Mouse (Mus musculus) adrenal gland, postnatal 10 days (tissue): ENCODE measurements at regions not wholly inside any gene's neighbourhood (a gene's known extent, or its start where the extent isn't known, plus 50 kb on each side); places are given as distances from the start of the nearest gene placed in this dataset.
"Not testable (repeated sequence)": the region's sequence is repeated elsewhere in the genome, so short reads cannot be mapped to it uniquely, and the experiment has no call there.

Experiments
- DNase-seq: peaks from one replicate; pipeline ENCODE4 v3.0.0; 2021; ENCODE audit warnings: mixed read lengths

DNA sequence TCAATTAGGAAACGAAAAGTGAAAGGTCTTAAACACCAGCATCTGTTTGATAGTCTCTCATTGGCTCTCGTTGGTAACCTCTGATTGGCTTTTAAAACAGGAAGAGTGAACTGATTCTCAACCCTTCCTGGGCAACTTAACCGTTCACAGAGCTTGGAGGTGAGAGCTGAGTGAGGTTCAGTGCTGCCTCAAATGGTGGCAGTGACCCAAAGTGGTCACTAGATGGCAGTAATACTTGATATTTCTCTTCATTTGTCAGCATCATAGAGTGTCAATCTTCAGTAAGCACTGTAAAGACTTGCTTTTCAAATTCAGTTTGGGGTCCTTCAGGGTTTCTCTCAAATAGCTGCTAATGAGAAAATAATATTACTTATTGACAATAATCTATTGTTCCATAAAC, 321.8 kb upstream of the Gdi2 start:
- DNase-seq: peak; percentile 2

DNA sequence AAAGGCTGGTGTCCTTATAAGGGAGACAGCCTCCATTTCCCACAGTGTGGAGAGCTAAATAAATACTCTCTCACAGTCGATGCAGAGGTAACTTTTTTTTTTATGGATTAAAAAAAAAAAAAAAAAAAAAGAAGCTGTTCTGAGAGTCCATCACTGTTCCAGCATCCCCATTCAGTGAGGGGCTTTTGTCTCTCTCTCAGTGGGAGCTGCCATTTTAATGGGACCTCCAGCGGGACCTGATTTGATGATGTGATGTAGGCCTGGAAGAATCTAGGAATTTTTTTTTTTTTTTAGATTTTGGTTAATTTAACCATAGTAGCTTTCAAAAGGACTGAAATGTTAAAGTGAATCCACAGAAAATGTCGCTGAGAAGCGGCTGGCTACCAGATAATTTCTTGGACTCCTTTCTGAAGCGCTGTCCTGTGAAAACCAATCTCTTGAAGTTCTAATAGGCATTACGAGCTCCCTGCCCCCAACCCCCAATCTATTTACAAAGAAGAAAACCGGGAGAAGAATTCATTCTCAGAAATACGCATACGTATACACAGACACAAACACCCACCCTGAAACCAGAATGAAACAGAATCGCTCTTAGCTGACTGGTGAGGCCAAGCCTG, 316.8 kb upstream of the Gdi2 start:
- not testable (repeated sequence) for DNase-seq

GRCm38 (mm10) chr13:3221622-3222021, 316.2 kb upstream of the Gdi2 start:
- DNase-seq: no peak

DNA sequence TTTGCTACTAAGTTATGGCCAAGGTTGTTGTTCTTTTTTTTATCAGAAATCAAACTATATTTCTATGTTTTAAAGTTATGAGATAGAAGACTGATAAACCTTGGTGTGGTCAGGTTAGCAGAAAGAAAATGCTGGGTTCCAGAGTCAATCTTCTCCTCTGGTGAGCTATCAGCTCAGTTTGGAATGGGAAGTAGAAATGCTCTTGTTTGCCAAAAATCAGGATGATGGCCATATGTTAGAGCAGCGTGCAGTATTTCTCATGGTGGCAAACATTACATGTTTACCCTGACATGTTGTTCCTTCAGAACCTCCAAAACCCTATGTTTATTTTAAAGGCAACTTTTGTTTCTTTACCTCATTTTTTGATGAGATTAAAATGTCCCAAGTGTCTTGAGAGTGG, 279.5 kb upstream of the Gdi2 start:
- DNase-seq: no peak

GRCm38 (mm10) chr13:3276130-3276529, 261.7 kb upstream of the Gdi2 start:
- DNase-seq: not testable (repeated sequence)
